Mouse (Mus musculus) myocyte (in vitro differentiated cells): ENCODE data around the gene Scrt2. TPM values are rescaled to one million over a fixed set of nuclear protein-coding genes. Genes with fewer than 3 reads are reported as not detected.

Source experiments
- H3K27me3 ChIP-seq: one replicate; pipeline ENCODE4 v1.6.1; 2011; ENCODE audit not compliant: control insufficient read depth, insufficient read depth, insufficient read length
- H3K36me3 ChIP-seq: one replicate; pipeline ENCODE4 v1.6.1; 2011; ENCODE audit not compliant: control insufficient read depth, insufficient read depth
- H3K4me2 ChIP-seq: one replicate; pipeline ENCODE4 v1.6.1; 2011; ENCODE audit warnings: low read depth, control low read depth
- H3K4me3 ChIP-seq: one replicate; pipeline ENCODE4 v1.5.1; 2011; ENCODE audit warnings: mild to moderate bottlenecking, control low read depth, moderate library complexity
- H3K79me2 ChIP-seq: one replicate; pipeline ENCODE4 v1.6.1; 2011; ENCODE audit not compliant: control insufficient read depth, insufficient read depth
- H3ac ChIP-seq: one replicate; pipeline ENCODE4 v1.6.1; 2011; ENCODE audit not compliant: control insufficient read depth, insufficient read length
- CEBPB ChIP-seq: IDR thresholded peaks from 2 replicates; pipeline ENCODE4 v1.6.1; 2011; ENCODE audit warnings: mild to moderate bottlenecking, moderate library complexity; ENCODE audit not compliant: poor library complexity, insufficient read depth, severe bottlenecking
- E2F4 ChIP-seq: IDR thresholded peaks from one replicate; pipeline ENCODE4 v1.6.1; 2011; ENCODE audit warnings: mild to moderate bottlenecking, control low read depth, moderate library complexity; ENCODE audit not compliant: insufficient read depth
- MAX ChIP-seq: IDR thresholded peaks from one replicate; pipeline ENCODE4 v1.6.1; 2011; ENCODE audit warnings: low read depth, mild to moderate bottlenecking, control low read depth
- MYOD1 ChIP-seq, 3 experiments: IDR thresholded peaks; one replicate each; pipeline ENCODE4 v1.6.1; 2011; ENCODE audit warnings: control low read depth in 2 of 3, low read depth in 2 of 3, mild to moderate bottlenecking in 2 of 3, moderate library complexity in 1 of 3; ENCODE audit not compliant: insufficient read length in 2 of 3, control insufficient read depth in 1 of 3
- MYOG ChIP-seq, 3 experiments: IDR thresholded peaks; one replicate each; pipeline ENCODE4 v1.6.1; 2011; ENCODE audit warnings: control low read depth in 2 of 3, low read depth in 2 of 3, mild to moderate bottlenecking in 2 of 3; ENCODE audit not compliant: insufficient read length in 2 of 3, control insufficient read depth in 1 of 3, insufficient read depth in 1 of 3
- POLR2A ChIP-seq: IDR thresholded peaks from one replicate; pipeline ENCODE4 v1.6.1; 2011; ENCODE audit warnings: low read depth, mild to moderate bottlenecking, control low read depth, moderate library complexity; ENCODE audit not compliant: insufficient read length
- POLR2AphosphoS2 ChIP-seq: IDR thresholded peaks from one replicate; pipeline ENCODE4 v1.6.1; 2011; ENCODE audit warnings: low read depth, control low read depth; ENCODE audit not compliant: insufficient read length
- REST ChIP-seq: IDR thresholded peaks from one replicate; pipeline ENCODE4 v1.6.1; 2011; ENCODE audit warnings: mild to moderate bottlenecking, control low read depth, moderate library complexity; ENCODE audit not compliant: insufficient read depth, insufficient read length
- SRF ChIP-seq: IDR thresholded peaks from one replicate; pipeline ENCODE4 v1.6.1; 2011; ENCODE audit warnings: low read depth; ENCODE audit not compliant: control insufficient read depth, insufficient read length
- TCF12 ChIP-seq: IDR thresholded peaks from one replicate; pipeline ENCODE4 v1.6.1; 2011; ENCODE audit warnings: mild to moderate bottlenecking, control low read depth; ENCODE audit not compliant: poor library complexity, insufficient read depth, severe bottlenecking
- TCF3 ChIP-seq: IDR thresholded peaks from one replicate; pipeline ENCODE4 v1.6.1; 2011; ENCODE audit warnings: low read depth, control low read depth; ENCODE audit not compliant: insufficient read length
- USF1 ChIP-seq: IDR thresholded peaks from one replicate; pipeline ENCODE4 v1.6.1; 2011; ENCODE audit warnings: low read depth, mild to moderate bottlenecking, control low read depth, moderate library complexity
- polyA plus RNA-seq: library from polyadenylated mRNA; unstranded; fragments of >200 nt; fragmentation: generic; extraction: Trizol; gene quantifications from one replicate; pipeline ENCODE4 v1.2.1, GENCODE M21; 2012; ENCODE audit warnings: missing spikeins

Gene Scrt2
- polyA plus RNA-seq, 1 experiment, result not detected

- Histone ChIP-seq H3K27me3 (no peaks in the 10 kb centered on the region), H3ac (peak overlapping the region; percentile 49), H3K4me2 (peak overlapping the region; percentile 76), H3K79me2 (peaks cover 8% of the 10 kb centered on the region), H3K36me3 (peaks cover 9% of the 10 kb centered on the region), H3K4me3 (peak overlapping the region; percentile 48)
- peak; percentile 16 for TF ChIP-seq USF1
- TF ChIP-seq MAX, result no peak
- TF ChIP-seq TCF12, result no peak
- no peak for TF ChIP-seq CEBPB
- TF ChIP-seq MYOD1 (IDR thresholded peaks at IDR 0.05; ENCODE audit: control insufficient read depth in 1 of 3, insufficient read length in 2 of 3, low read depth in 2 of 3), result peak in 2 of 3 experiments; percentile 54 to 69
- no peak for TF ChIP-seq REST
- TF ChIP-seq POLR2AphosphoS2, result no peak
- TF ChIP-seq TCF3, result no peak
- TF ChIP-seq E2F4, result no peak
- TF ChIP-seq POLR2A, result no peak
- TF ChIP-seq SRF, result no peak
- peak in 1 of 3 experiments; percentile 40 for TF ChIP-seq MYOG (IDR thresholded peaks at IDR 0.05; ENCODE audit: control insufficient read depth in 1 of 3, insufficient read depth in 1 of 3, insufficient read length in 2 of 3, low read depth in 2 of 3)
Measured at GRCm38 (mm10) chr2:152104711-152105317, 23.5 kb downstream of the Scrt2 start.

GRCm38 (mm10) chr2:152105318-152106224 is 24.2 kb downstream of the Scrt2 start, which contains the start of gene Srxn1:
Gene Srxn1, plus strand, starts transcription at chr2:152105516.
- Histone ChIP-seq H3K27me3 (no peaks in the 10 kb centered on the region), H3K36me3 (peaks cover 9% of the 10 kb centered on the region), H3ac (peak within 1 kb of the TSS; percentile 49), H3K79me2 (peaks cover 8% of the 10 kb centered on the region), H3K4me2 (peak within 1 kb of the TSS; percentile 76), H3K4me3 (peak within 1 kb of the TSS; percentile 48)
- TF ChIP-seq SRF, result no peak
- peak; percentile 73 for TF ChIP-seq POLR2A
- TF ChIP-seq MYOD1 (IDR thresholded peaks at IDR 0.05; ENCODE audit: control insufficient read depth in 1 of 3, insufficient read length in 2 of 3, low read depth in 2 of 3), result peak in 1 of 3 experiments; percentile 42
- peak in 2 of 3 experiments; percentile 13 to 58 for TF ChIP-seq MYOG (IDR thresholded peaks at IDR 0.05; ENCODE audit: control insufficient read depth in 1 of 3, insufficient read depth in 1 of 3, insufficient read length in 2 of 3, low read depth in 2 of 3)
- TF ChIP-seq POLR2AphosphoS2, result peak; percentile 46

- peak overlapping the region; percentile 48 for H3K4me3 ChIP-seq
- TF ChIP-seq TCF3, result no peak
- no peak for TF ChIP-seq POLR2AphosphoS2
- TF ChIP-seq POLR2A, result no peak
- TF ChIP-seq E2F4, result no peak
- TF ChIP-seq MYOG (IDR thresholded peaks at IDR 0.05; ENCODE audit: control insufficient read depth in 1 of 3, insufficient read depth in 1 of 3, insufficient read length in 2 of 3, low read depth in 2 of 3), result no peak
- no peak for TF ChIP-seq CEBPB
- no peak for TF ChIP-seq USF1
- TF ChIP-seq SRF, result no peak
- TF ChIP-seq REST, result no peak
- no peak for TF ChIP-seq MYOD1 (IDR thresholded peaks at IDR 0.05; ENCODE audit: control insufficient read depth in 1 of 3, insufficient read length in 2 of 3, low read depth in 2 of 3)
- TF ChIP-seq MAX, result no peak
- TF ChIP-seq TCF12, result no peak
- peak overlapping the region; percentile 49 for H3ac ChIP-seq
- H3K79me2 ChIP-seq, result peaks cover 8% of the 10 kb centered on the region
- H3K4me2 ChIP-seq, result peak overlapping the region; percentile 76
- H3K36me3 ChIP-seq, result peaks cover 9% of the 10 kb centered on the region
- no peaks in the 10 kb centered on the region for H3K27me3 ChIP-seq
Measured at GRCm38 (mm10) chr2:152106225-152106595, 24.9 kb downstream of the Scrt2 start.

- peaks cover 9% of the 10 kb centered on the region for H3K36me3 ChIP-seq
- H3K79me2 ChIP-seq, result peaks cover 8% of the 10 kb centered on the region
- H3ac ChIP-seq, result no peak overlapping the region
- H3K4me2 ChIP-seq, result peak overlapping the region; percentile 76
- peak overlapping the region; percentile 48 for H3K4me3 ChIP-seq
- H3K27me3 ChIP-seq, result no peaks in the 10 kb centered on the region
- no peak for TF ChIP-seq TCF12
- no peak for TF ChIP-seq REST
- TF ChIP-seq SRF, result no peak
- TF ChIP-seq POLR2A, result no peak
- TF ChIP-seq E2F4, result no peak
- no peak for TF ChIP-seq TCF3
- no peak for TF ChIP-seq MYOG (IDR thresholded peaks at IDR 0.05; ENCODE audit: control insufficient read depth in 1 of 3, insufficient read depth in 1 of 3, insufficient read length in 2 of 3, low read depth in 2 of 3)
- no peak for TF ChIP-seq CEBPB
- no peak for TF ChIP-seq MAX
- no peak for TF ChIP-seq MYOD1 (IDR thresholded peaks at IDR 0.05; ENCODE audit: control insufficient read depth in 1 of 3, insufficient read length in 2 of 3, low read depth in 2 of 3)
- no peak for TF ChIP-seq POLR2AphosphoS2
- no peak for TF ChIP-seq USF1
Measured at GRCm38 (mm10) chr2:152106597-152106996, 25.3 kb downstream of the Scrt2 start.
